Mouse (Mus musculus) kidney, adult 2 months (tissue): ENCODE measurements around the gene Prune1. TPM values are rescaled to one million over a fixed set of nuclear protein-coding genes. Genes with fewer than 3 reads are reported as not detected.

Experiments used
- DNase-seq: peaks from one replicate; pipeline ENCODE4 v3.0.0; 2021
- H3K27ac ChIP-seq: fragments of 200-500 bp; 2 replicates; pipeline ENCODE4 v1.5.1; 2012; ENCODE audit warnings: low read depth, low read length, control low read depth, inconsistent platforms; ENCODE audit not compliant: insufficient read depth
- H3K27me3 ChIP-seq: fragments of 200-500 bp; replicated peaks from 2 replicates; pipeline ENCODE4 v1.6.1; 2012; ENCODE audit warnings: mild to moderate bottlenecking, moderate library complexity, low read length, inconsistent platforms; ENCODE audit not compliant: control insufficient read depth, insufficient read depth
- H3K36me3 ChIP-seq: fragments of 200-500 bp; 2 replicates; pipeline ENCODE4 v1.6.1; 2012; ENCODE audit warnings: mild to moderate bottlenecking, moderate library complexity, low read length, inconsistent platforms; ENCODE audit not compliant: control insufficient read depth, insufficient read depth
- H3K4me1 ChIP-seq: fragments of 200-500 bp; 2 replicates; pipeline ENCODE4 v1.6.1; 2011; ENCODE audit warnings: low read length; ENCODE audit not compliant: control insufficient read depth, insufficient read depth
- H3K4me3 ChIP-seq: fragments of 200-500 bp; 2 replicates; pipeline ENCODE4 v1.5.1; 2011; ENCODE audit warnings: mild to moderate bottlenecking, low read depth, low read length, control low read depth; ENCODE audit not compliant: insufficient read depth
- CTCF ChIP-seq: fragments of 200-500 bp; conservative IDR thresholded peaks from 2 replicates; pipeline ENCODE4 v1.5.1; 2011; ENCODE audit warnings: low read depth, mild to moderate bottlenecking, control low read depth, low read length, moderate library complexity, mixed read lengths; ENCODE audit not compliant: insufficient read depth, insufficient read length
- POLR2A ChIP-seq: fragments of 200-500 bp; IDR thresholded peaks from one replicate; pipeline ENCODE4 v1.6.1; 2011; ENCODE audit warnings: low read depth, low read length, control low read depth
- WGBS: fragments of 180-500 bp; shearing (Covaris S2); methylation state at CpG from one replicate; pipeline ENCODE4 v1.1.7; 2018; 5-methylcytosine and 5-hydroxymethylcytosine counted together
- polyA plus RNA-seq: library from polyadenylated mRNA; depleted of rRNA; stranded (reverse); fragments of >200 nt; gene quantifications from 2 replicates; pipeline ENCODE4 v1.2.3, GENCODE M21; 2012

The Prune1 gene
- polyA plus RNA-seq, 1 experiment, result 27.0 TPM

GRCm38 (mm10) chr3:95319110-95319509 is 37.2 kb upstream of the Prune1 start:
- Histone ChIP-seq H3K4me3 (no peak overlapping the region), H3K27ac (peak overlapping the region; percentile 82), H3K36me3 (peaks cover 9% of the 10 kb centered on the region), H3K27me3 (no peaks in the 10 kb centered on the region), H3K4me1 (peaks cover 41% of the 10 kb centered on the region)
- WGBS, result 26% methylated on average over 2 of the region's 2 CpGs
- DNase-seq, result no peak
- TF ChIP-seq CTCF (no peak), POLR2A (no peak)

- TF ChIP-seq POLR2A, result no peak
- TF ChIP-seq CTCF, result no peak
- Histone ChIP-seq H3K27me3 (no peaks in the 10 kb centered on the region), H3K36me3 (peaks cover 9% of the 10 kb centered on the region), H3K27ac (peak overlapping the region; percentile 82), H3K4me3 (no peak overlapping the region), H3K4me1 (peaks cover 41% of the 10 kb centered on the region)
- peak; percentile 95 for DNase-seq
- 28% methylated on average over 6 of the region's 6 CpGs for WGBS
These were observed 36.7 kb upstream of the Prune1 start for GRCm38 (mm10) chr3:95318548-95318947.

GRCm38 (mm10) chr3:95317414-95318080 is 35.7 kb upstream of the Prune1 start:
- TF ChIP-seq POLR2A, result no peak
- TF ChIP-seq CTCF, result peak; percentile 76
- Histone ChIP-seq H3K36me3 (peaks cover 6% of the 10 kb centered on the region), H3K27me3 (no peaks in the 10 kb centered on the region), H3K4me3 (peak overlapping the region; percentile 4; the same call in 1 of the 2 replicates), H3K4me1 (peaks cover 33% of the 10 kb centered on the region), H3K27ac (peak overlapping the region; percentile 82)
- peak; percentile 87 for DNase-seq
- 10% methylated on average over 12 of the region's 12 CpGs for WGBS

- peak overlapping the region; percentile 93 for H3K4me3 ChIP-seq
- TF ChIP-seq POLR2A (no peak), CTCF (no peak)
- no peak for DNase-seq
- peaks cover 33% of the 10 kb centered on the region for H3K4me1 ChIP-seq
- H3K27ac ChIP-seq, result peak overlapping the region; percentile 85
- no peaks in the 10 kb centered on the region for H3K27me3 ChIP-seq
- WGBS, result 9% methylated on average over 9 of the region's 9 CpGs
- no peaks in the 10 kb centered on the region for H3K36me3 ChIP-seq
These were observed 34.1 kb upstream of the Prune1 start for GRCm38 (mm10) chr3:95315844-95316550.

GRCm38 (mm10) chr3:95315094-95315843 is 33.4 kb upstream of the Prune1 start:
- H3K36me3 ChIP-seq, result no peaks in the 10 kb centered on the region
- H3K4me1 ChIP-seq, result peaks cover 33% of the 10 kb centered on the region
- peak overlapping the region; percentile 85 for H3K27ac ChIP-seq
- no peaks in the 10 kb centered on the region for H3K27me3 ChIP-seq
- TF ChIP-seq CTCF (peak; percentile 30; the same call in 1 of the 2 replicates), POLR2A (peak; percentile 41)
- H3K4me3 ChIP-seq, result peak overlapping the region; percentile 93
- 1% methylated on average over 71 of the region's 71 CpGs for WGBS
- DNase-seq, result peak; percentile 95

GRCm38 (mm10) chr3:95314486-95315093 is 32.7 kb upstream of the Prune1 start, which contains the start of gene Cers2:
Cers2 (plus strand) TSS chr3:95314791.
- Histone ChIP-seq H3K4me3 (peak within 1 kb of the TSS; percentile 93), H3K36me3 (no peaks in the 10 kb centered on the region), H3K27me3 (no peaks in the 10 kb centered on the region), H3K27ac (peak within 1 kb of the TSS; percentile 85), H3K4me1 (peaks cover 28% of the 10 kb centered on the region)
- no peak for TF ChIP-seq CTCF
- no peak for TF ChIP-seq POLR2A
- 6% methylated on average over 27 of the region's 27 CpGs for WGBS
- DNase-seq, result no peak

- WGBS, result 87% methylated on average over 6 of the region's 6 CpGs
- no peak for DNase-seq
- Histone ChIP-seq H3K27ac (no peak overlapping the region), H3K4me1 (peaks cover 25% of the 10 kb centered on the region), H3K36me3 (no peaks in the 10 kb centered on the region), H3K27me3 (no peaks in the 10 kb centered on the region), H3K4me3 (no peak overlapping the region)
- TF ChIP-seq CTCF (no peak), POLR2A (no peak)
These were observed 32.2 kb upstream of the Prune1 start for GRCm38 (mm10) chr3:95314075-95314474.
